Mouse (Mus musculus) hindbrain, embryonic 16.5 days (tissue): ENCODE measurements around the gene Sfxn5. TPM values are rescaled to one million over a fixed set of nuclear protein-coding genes. Genes with fewer than 3 reads are reported as not detected.
A peak's percentile ranks its signal among the peaks of the same experiment; 100 is the strongest.

Experiments used
- ATAC-seq: fragments of 200-750 bp; cut with Nextera tagmentation; 2 replicates; pipeline ENCODE4 v1.8.0; 2017; ENCODE audit warnings: moderate TSS enrichment, moderate library complexity
- H3K27ac ChIP-seq: fragments of 300-500 bp; sonication (generic); 2 replicates; pipeline ENCODE4 v1.5.1; 2014; ENCODE audit warnings: low read depth, mild to moderate bottlenecking, control low read depth, low read length, moderate library complexity
- H3K27me3 ChIP-seq: fragments of 300-500 bp; sonication (generic); replicated peaks from 2 replicates; pipeline ENCODE4 v1.6.1; 2014; ENCODE audit warnings: low read length; ENCODE audit not compliant: control insufficient read depth, insufficient read depth
- H3K36me3 ChIP-seq: fragments of 300-500 bp; sonication (generic); 2 replicates; pipeline ENCODE4 v1.6.1; 2014; ENCODE audit warnings: mild to moderate bottlenecking, low read length, moderate library complexity, mixed read lengths; ENCODE audit not compliant: control insufficient read depth, insufficient read depth
- H3K4me1 ChIP-seq: fragments of 300-500 bp; sonication (generic); 2 replicates; pipeline ENCODE4 v1.6.1; 2014; ENCODE audit warnings: low read depth, low read length; ENCODE audit not compliant: control insufficient read depth, insufficient read depth
- H3K4me2 ChIP-seq: fragments of 300-500 bp; sonication (generic); 2 replicates; pipeline ENCODE4 v1.6.1; 2014; ENCODE audit warnings: mild to moderate bottlenecking, low read length, control low read depth, moderate library complexity
- H3K4me3 ChIP-seq: fragments of 300-500 bp; sonication (generic); 2 replicates; pipeline ENCODE4 v1.5.1; 2014; ENCODE audit warnings: mild to moderate bottlenecking, low read length, control low read depth, moderate library complexity
- H3K9ac ChIP-seq: fragments of 300-500 bp; sonication (generic); 2 replicates; pipeline ENCODE4 v1.6.1; 2014; ENCODE audit warnings: low read depth, mild to moderate bottlenecking, control low read depth, low read length, moderate library complexity
- H3K9me3 ChIP-seq: fragments of 300-500 bp; sonication (generic); 2 replicates; pipeline ENCODE4 v1.6.1; 2014; ENCODE audit warnings: mild to moderate bottlenecking, low read length, moderate library complexity; ENCODE audit not compliant: control insufficient read depth
- WGBS: fragments of 180-500 bp; shearing (Covaris S2); extraction: QIAGEN DNeasy Blood & Tissue Kit; methylation state at CpG from one replicate; pipeline ENCODE4 v1.1.7; 2014; 5-methylcytosine and 5-hydroxymethylcytosine counted together
- polyA plus RNA-seq: library from polyadenylated mRNA; unstranded; fragments of >200 nt; fragmentation: Nextera tagmentation; extraction: Ambion mirVana; gene quantifications from 2 replicates; pipeline ENCODE4 v1.2.1, GENCODE M21; 2015

Sfxn5 gene
- polyA plus RNA-seq, 1 experiment from 2014 or later, result 61.3 TPM

DNA sequence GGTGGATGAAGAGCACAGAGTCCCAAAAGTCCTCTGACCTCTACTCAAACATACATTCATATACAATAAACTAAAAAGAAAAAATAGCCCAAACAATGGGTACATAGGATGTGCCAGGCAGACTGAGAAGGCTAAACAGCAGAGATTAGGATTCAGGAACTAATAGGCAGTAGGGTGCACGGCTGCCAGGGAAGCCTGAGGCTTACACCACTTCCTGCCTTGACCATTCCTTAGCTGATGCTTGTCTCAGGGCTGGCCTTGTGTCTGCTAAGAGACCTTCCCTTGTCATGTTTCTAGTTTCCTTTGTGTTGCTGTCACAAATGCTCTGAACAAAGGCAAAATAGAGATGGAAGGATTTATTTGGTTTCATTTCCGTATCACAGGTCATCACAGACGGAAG is 26.8 kb downstream of the Sfxn5 start:
- peaks cover 4% of the 10 kb centered on the region; the same call in 1 of the 2 replicates for H3K4me1 ChIP-seq
- 86% methylated on average over 3 of the region's 3 CpGs for WGBS
- H3K4me2 ChIP-seq, result no peak overlapping the region

DNA sequence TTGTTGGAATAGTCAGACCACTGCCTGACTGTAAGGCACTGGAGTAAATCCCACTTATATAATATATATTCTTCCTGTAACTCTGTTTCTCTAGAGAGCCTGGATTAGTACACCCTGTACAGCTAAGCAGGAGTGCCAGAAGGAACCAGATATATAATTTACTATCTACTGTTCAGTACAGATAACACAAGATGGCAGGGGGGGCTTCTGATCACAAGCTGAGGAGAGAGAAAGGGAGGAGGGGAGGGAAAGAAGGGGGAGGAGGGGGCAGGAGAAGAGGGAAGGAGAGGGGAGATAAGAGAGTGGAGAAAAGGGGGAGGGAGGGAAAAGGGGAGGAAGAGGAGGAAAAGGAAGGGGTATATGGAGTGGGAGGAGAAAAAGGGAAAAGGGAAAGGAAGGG is 27.4 kb downstream of the Sfxn5 start:
- Histone ChIP-seq H3K27me3 (no peaks in the 10 kb centered on the region), H3K36me3 (no peaks in the 10 kb centered on the region), H3K9me3 (no peaks in the 10 kb centered on the region), H3K9ac (no peak overlapping the region), H3K4me3 (no peak overlapping the region), H3K4me1 (peaks cover 4% of the 10 kb centered on the region; the same call in 1 of the 2 replicates), H3K4me2 (no peak overlapping the region), H3K27ac (no peak overlapping the region)
- no peak for ATAC-seq

More for the DNA sequence above, 26.8 kb downstream of the Sfxn5 start:
- Histone ChIP-seq H3K9me3 (no peaks in the 10 kb centered on the region), H3K4me3 (no peak overlapping the region), H3K27ac (no peak overlapping the region), H3K9ac (no peak overlapping the region), H3K36me3 (no peaks in the 10 kb centered on the region), H3K27me3 (no peaks in the 10 kb centered on the region)
- ATAC-seq, result no peak

DNA sequence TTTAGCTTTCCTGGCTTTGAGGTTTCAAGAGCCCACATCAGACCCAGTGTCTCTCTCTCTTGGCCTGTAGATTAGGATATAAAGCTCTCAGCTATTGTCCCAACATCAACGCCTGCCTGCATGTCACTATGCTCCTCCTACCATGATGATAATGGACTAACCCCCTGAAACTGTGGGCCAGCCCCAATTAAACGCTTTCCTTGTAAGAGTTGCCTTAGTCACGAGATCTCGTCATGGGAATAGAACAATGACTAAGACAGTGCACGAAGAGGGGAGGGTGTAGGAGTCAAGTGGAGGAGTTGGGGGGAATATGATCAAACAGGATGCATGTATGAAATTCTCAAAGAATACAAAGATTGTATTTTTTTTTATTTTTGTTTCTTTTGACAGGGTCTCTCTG is 28.3 kb downstream of the Sfxn5 start:
- Histone ChIP-seq H3K36me3 (no peaks in the 10 kb centered on the region), H3K27ac (no peak overlapping the region), H3K27me3 (no peaks in the 10 kb centered on the region), H3K9ac (no peak overlapping the region), H3K4me2 (no peak overlapping the region), H3K4me3 (no peak overlapping the region), H3K9me3 (no peaks in the 10 kb centered on the region), H3K4me1 (peaks cover 4% of the 10 kb centered on the region; the same call in 1 of the 2 replicates)
- ATAC-seq, result no peak
- 57% methylated on average over 5 of the region's 5 CpGs for WGBS

DNA sequence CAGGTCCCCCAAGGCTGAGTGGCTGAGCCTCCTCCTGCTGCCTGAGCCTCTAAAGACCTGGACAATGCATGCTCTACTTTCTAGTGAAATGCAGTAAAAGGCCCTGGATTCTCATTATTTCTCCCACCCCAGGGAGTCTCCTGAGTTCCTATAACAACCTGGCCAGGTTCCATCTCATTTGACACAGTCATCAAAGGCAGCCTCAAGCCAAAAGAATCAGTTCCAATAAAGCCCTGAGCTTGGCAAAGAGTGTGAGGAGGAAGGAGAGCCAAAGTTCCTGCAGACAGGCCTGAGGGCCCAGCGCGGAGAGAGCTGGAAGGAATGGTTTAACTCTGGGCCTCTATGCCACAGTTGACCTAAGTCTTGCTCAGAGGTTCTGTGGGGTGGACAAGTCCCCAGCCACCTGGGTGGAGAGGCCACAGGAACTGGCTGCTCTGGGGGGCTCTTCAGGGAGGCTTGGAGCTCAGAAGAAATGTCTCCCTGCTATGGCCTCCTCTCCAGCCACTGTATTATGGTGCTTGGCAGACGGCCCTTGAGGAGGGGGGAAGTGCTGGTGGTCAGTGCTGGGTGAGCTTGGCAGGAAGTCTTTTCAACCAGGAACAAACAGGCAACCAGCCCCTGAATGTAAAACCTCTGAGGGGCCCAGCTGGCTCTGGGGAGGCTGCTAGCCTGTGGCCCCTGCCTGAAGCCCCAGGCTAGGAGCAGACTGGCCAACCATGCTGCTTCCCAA is 30.7 kb downstream of the Sfxn5 start:
- ATAC-seq, result peak; percentile 95
- H3K27me3 ChIP-seq, result no peaks in the 10 kb centered on the region
- H3K4me2 ChIP-seq, result no peak overlapping the region
- peaks cover 4% of the 10 kb centered on the region; the same call in 1 of the 2 replicates for H3K4me1 ChIP-seq
- 35% methylated on average over 3 of the region's 3 CpGs for WGBS
- peak overlapping the region; percentile 82 for H3K27ac ChIP-seq
- no peak overlapping the region for H3K9ac ChIP-seq
- H3K4me3 ChIP-seq, result no peak overlapping the region
- peaks cover 4% of the 10 kb centered on the region; the same call in 1 of the 2 replicates for H3K9me3 ChIP-seq
- H3K36me3 ChIP-seq, result peaks cover 2% of the 10 kb centered on the region; the same call in 1 of the 2 replicates

DNA sequence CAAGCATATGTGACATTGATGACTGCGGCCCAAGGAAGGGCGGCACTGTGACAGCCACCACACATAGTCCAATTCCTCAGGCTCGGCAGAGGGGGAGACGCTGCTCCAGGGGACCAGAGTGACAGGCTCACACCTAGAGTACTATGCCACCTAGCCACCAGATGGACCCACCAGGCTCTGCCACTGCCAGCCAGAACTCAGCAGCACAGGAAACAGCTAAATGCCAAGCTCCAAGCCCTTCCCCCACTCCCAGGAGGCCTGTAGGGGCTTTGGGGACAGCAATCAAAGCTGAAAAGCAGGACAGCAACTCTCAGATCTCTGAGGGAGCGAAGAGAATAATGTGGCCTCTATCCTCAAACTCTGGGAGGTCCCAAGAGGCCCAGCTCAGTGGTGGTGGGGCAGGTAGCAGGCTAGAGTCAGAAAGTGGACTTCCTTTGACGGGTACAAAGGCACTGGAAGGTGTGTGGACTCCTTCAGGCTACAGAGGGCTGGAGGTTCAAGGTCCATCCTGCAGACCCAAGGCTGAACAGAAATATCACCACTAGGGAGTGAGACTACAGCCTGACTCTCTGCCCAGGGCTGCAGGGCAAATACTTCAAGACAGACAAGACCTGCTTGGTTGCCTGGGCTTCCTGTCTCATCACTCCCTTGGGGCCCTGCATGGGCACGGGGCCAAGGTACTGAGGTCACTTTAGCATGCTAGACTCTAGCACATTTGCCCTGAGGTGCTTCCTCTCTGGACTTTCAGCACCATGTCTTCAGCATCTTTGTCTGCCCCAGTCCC is 37.6 kb downstream of the Sfxn5 start:
- Histone ChIP-seq H3K4me3 (no peak overlapping the region), H3K27ac (peak overlapping the region; percentile 21; the same call in 1 of the 2 replicates), H3K4me2 (no peak overlapping the region), H3K9ac (no peak overlapping the region; the same call in 1 of the 2 replicates), H3K9me3 (peaks cover 4% of the 10 kb centered on the region; the same call in 1 of the 2 replicates), H3K4me1 (peaks cover 18% of the 10 kb centered on the region), H3K27me3 (no peaks in the 10 kb centered on the region), H3K36me3 (peaks cover 2% of the 10 kb centered on the region; the same call in 1 of the 2 replicates)
- WGBS, result 70% methylated on average over 7 of the region's 7 CpGs
- peak; percentile 74 for ATAC-seq

DNA sequence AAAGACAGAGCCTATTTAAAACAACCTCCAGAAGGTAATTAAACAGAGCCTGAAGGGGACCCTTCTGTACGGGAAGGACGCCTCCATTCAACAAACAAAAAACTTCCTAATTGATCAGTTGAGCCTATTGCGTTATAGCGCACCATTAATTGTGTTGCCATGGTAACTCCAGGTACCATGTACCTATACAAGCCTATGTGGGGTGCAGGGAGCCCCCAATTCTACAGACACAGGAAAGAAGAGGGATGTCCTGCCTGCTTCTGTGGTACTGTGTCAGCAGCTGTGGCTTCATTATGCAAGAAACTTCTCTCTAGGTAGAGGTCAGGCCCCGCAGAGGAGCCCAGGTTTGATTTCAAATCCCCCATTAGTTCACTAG is 39.2 kb downstream of the Sfxn5 start:
- ATAC-seq, result 0 out of 2 replicates have a peak, but pooled peaks have one; percentile 34
- 45% methylated on average over 5 of the region's 5 CpGs for WGBS

DNA sequence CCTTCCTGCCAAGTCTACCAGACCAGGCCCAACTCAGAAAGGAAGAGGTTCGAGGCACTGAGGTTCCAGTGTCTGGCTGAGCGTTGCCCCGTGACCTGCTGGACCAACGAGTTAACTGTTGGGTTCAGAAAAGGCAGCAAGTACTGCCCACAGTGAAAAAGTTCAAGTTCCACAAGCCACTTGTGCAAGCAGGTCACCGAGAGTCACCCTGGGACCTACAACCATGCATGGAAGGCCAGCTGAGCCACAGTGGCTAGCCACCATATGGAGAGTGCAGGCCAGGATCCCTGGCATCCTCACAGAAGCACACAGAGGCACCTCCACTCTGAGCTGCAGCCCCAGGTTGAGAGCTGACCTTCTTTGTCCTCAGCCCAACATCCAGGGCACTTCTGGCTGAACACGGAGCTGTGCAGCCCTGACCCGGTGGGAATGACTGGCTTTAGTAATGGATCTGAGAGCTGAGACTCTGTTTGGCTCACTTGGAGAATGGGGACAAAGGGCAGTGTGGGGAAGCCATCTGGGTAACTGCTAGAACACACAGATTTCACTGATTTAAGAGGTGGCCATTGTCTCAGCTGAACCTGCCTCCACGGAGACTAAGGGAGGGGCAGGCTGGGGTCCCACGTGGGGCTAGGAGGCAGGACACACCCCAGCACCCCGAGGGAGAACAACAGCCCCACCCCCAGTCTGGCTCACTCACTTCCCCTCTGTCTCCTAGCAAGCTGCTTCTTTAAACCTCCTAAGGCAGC is 39.8 kb downstream of the Sfxn5 start:
- peak overlapping the region; percentile 36; the same call in 1 of the 2 replicates for H3K27ac ChIP-seq

More for the DNA sequence above, 39.2 kb downstream of the Sfxn5 start:
- H3K4me2 ChIP-seq, result no peak overlapping the region
- peaks cover 2% of the 10 kb centered on the region; the same call in 1 of the 2 replicates for H3K36me3 ChIP-seq
- peak overlapping the region; percentile 36; the same call in 1 of the 2 replicates for H3K27ac ChIP-seq
- H3K9me3 ChIP-seq, result peaks cover 4% of the 10 kb centered on the region; the same call in 1 of the 2 replicates
- H3K4me1 ChIP-seq, result peaks cover 18% of the 10 kb centered on the region
- no peak overlapping the region for H3K4me3 ChIP-seq
- H3K27me3 ChIP-seq, result no peaks in the 10 kb centered on the region
- H3K9ac ChIP-seq, result no peak overlapping the region

DNA sequence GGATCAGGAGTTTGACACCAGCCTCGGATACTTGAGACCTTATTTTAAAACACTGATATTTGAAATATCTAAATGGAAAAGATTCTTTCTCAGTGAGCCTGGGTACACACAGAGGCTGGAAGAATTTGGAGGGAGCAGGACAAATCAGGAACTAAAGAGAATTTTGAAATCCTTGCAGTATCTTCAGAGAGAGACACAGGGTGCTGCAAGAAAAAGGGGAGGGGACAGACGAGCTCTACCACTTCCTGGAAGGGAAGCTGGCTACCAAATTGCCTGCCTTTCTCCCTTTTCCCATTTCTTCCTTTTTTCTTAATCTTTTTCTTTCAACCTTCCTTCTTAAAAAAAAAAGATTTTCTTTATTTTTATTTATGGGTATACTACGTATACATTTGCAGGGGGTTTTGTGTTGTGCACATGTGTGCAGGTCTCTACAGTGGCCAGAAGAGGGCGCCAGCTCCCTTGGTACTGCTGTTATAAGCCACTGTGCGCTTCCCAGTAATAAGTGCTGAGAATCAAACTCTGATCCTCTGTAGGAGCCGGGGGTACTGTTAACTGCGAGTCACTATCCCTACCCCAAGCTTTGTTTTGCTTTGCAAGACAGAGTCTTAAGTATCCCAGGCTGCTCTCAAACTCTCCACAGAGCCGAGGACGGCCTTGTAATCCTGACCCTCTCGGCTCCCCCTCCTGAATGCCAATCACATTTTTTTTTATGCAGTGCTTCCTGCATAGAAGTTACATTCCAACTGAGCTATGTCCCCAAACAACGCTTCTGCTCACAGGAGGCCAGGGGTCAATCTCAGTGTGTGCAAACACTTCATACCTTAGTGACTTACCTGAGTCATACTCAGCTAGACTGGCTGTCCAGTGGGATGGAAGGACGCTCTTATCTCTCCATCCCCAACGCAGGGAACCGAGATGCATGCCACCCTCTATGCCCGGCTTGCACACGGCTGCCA is 42.1 kb downstream of the Sfxn5 start:
- WGBS, result 92% methylated on average over 16 of the region's 16 CpGs
- Histone ChIP-seq H3K9ac (no peak overlapping the region), H3K4me1 (peaks cover 18% of the 10 kb centered on the region), H3K9me3 (no peaks in the 10 kb centered on the region), H3K27me3 (no peaks in the 10 kb centered on the region), H3K27ac (no peak overlapping the region), H3K36me3 (no peaks in the 10 kb centered on the region), H3K4me3 (no peak overlapping the region), H3K4me2 (no peak overlapping the region)
- no peak for ATAC-seq

More for the DNA sequence above, 39.8 kb downstream of the Sfxn5 start:
- WGBS, result 47% methylated on average over 10 of the region's 10 CpGs
- no peak overlapping the region for H3K9ac ChIP-seq
- no peak overlapping the region for H3K4me2 ChIP-seq
- no peak overlapping the region for H3K4me3 ChIP-seq
- H3K4me1 ChIP-seq, result peaks cover 18% of the 10 kb centered on the region
- no peaks in the 10 kb centered on the region for H3K27me3 ChIP-seq
- H3K9me3 ChIP-seq, result no peaks in the 10 kb centered on the region
- no peaks in the 10 kb centered on the region for H3K36me3 ChIP-seq
- ATAC-seq, result 0 out of 2 replicates have a peak, but pooled peaks have one; percentile 46
